Mouse (Mus musculus) thymus, adult 2 months (tissue): ENCODE measurements at regions not wholly inside any gene's neighbourhood (a gene's known extent, or its start where the extent isn't known, plus 50 kb on each side); places are given as distances from the start of the nearest gene placed in this dataset.

Experiments
- CTCF ChIP-seq: fragments of 200-500 bp; IDR thresholded peaks from 2 replicates; pipeline ENCODE4 v1.5.1; 2012; ENCODE audit warnings: mild to moderate bottlenecking, control low read depth, low read length, moderate library complexity, borderline replicate concordance; ENCODE audit not compliant: control insufficient read depth, poor library complexity, insufficient read depth; ENCODE audit errors: extremely low read depth
- POLR2A ChIP-seq: fragments of 200-500 bp; IDR thresholded peaks from 2 replicates; pipeline ENCODE4 v1.6.1; 2012; ENCODE audit warnings: mild to moderate bottlenecking, low read length, control low read depth, moderate library complexity; ENCODE audit not compliant: control insufficient read depth, poor library complexity, insufficient read depth; ENCODE audit errors: extremely low read depth

DNA sequence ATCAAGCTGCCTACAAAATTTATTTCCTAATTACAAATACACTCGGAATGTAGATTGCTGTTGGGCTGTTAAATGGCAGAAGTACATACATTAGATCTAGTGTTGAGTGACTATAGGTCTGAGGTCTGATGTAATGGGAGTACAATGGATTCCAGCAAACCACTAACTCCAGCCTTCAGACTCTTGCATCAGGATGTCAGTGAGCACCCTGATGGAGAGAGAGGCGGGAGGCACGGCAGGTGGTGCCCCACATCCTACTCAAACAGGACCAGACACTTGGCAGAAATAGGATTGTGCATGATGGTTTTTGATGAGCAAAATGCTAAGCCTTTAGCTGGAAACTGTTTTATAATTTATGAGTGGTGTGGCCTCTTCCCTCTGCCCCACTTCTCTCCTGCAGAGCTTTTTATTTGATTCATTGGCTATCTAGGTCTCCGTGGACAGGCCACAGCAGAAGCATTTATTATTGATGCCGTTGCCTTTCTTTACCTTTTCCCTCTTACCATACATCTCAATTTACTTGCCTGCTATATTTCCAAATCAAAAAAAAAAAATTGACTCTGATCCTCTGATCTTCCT is 376.5 kb downstream of the Fgf9 start:
- no peak for TF ChIP-seq CTCF
- TF ChIP-seq POLR2A: no peak
